Mouse (Mus musculus) megakaryocyte progenitor cell, adult 5-6 weeks (primary cell): Measurements from ENCODE around the gene Gmcl1. TPM values are rescaled to one million over a fixed set of nuclear protein-coding genes. Genes with fewer than 3 reads are reported as not detected.

ENCODE experiments used
- ATAC-seq: replicated peaks from 2 replicates; pipeline ENCODE4 v1.8.0; 2016; ENCODE audit warnings: mild to moderate bottlenecking, moderate TSS enrichment, inconsistent platforms; ENCODE audit not compliant: poor library complexity
- total RNA-seq, 2 experiments: library from RNA; stranded (forward) in 1 of 2; stranded (reverse) in 1 of 2; fragments of 157-497, 149-512 nt in 1 of 2; fragments of 200-1000 nt in 1 of 2; gene quantifications; 2 replicates each; pipeline versions ENCODE4 v1.2.3 to v1.2.4; 2015 to 2017

Gene Gmcl1
- total RNA-seq, 2 experiments from 2014 or later = 26.1 to 28.2 TPM

DNA sequence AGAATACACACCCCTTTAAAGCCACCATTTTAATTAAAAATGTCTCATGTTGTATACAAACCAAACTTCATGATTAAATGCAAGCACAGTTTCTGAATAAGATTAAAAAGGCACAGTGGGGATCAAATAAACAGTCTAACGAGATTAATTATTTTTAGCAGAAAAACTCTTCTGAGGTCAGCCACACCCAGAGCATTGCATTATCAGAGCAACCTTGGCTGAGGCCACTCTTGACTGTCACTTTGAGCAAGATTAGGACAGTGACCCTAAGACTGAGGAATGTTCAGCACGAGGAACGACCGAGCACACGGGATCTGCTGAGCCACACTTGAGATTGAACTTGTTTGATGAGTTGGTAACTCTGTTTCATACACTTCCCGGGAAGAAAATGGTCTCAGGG is 3.6 kb upstream of the Gmcl1 start:
- ATAC-seq = no peak

DNA sequence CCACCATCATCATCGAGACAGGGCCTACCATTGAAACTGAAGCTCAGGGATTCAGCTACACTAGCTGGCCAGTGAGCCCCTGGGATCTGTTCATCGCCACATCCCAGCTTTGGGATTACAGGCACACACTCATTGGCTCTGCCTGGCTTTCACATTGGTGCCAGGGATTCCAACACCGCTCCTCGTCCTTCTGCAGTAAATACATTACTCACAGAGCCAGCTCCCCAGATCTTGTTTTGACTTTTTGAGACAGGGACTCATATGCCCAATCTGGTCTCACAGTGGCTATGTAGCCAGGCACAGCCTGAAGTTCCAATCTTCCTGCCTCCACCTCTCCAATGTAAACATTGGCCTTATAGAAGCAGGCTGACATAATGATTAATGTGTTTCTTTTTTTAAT is 3.1 kb upstream of the Gmcl1 start:
- ATAC-seq = no peak

DNA sequence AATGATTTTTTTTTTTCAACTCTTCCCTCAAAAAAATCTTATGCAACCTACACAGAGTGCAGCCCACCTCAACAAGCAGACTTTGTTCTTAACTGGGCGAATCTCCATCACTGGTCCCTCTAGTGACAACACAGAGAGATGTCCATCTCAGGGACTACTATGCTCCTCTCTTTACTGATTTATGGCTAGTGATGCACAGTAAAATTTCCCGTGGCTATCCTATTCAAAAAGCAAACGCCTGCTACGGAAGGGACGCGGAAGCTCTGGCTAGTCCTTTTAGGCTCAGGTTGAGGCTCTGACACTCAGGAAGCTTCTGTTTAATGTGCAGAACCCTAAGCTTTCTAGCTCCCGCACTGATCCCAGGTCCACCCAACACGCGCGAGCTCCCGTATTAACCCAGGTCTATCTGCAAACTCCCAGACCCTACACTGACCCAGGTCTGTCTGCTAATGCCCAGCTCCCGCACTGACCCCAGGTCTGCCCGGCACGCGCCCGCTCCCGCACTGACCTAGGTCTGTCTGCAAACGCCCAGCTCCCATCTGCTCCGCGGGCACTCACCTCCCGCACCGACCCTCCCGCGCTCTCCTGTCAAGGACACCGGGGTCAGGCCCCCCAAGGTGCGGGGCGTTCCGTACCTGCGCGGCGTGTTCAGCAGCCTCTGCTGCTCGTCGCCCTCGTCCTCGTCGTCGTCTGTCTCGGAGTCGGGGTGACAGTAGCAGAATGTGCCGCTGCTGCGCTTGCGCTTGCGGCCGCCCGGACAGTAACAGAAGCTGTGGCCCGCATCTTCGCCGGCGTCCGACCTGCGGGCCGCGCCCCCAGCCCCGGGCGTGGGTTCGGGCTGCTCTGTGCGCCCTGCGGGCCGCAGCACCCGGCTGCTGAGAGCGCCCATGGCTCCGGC is 658 bp downstream of the Gmcl1 start:
- ATAC-seq = peak; percentile 17

DNA sequence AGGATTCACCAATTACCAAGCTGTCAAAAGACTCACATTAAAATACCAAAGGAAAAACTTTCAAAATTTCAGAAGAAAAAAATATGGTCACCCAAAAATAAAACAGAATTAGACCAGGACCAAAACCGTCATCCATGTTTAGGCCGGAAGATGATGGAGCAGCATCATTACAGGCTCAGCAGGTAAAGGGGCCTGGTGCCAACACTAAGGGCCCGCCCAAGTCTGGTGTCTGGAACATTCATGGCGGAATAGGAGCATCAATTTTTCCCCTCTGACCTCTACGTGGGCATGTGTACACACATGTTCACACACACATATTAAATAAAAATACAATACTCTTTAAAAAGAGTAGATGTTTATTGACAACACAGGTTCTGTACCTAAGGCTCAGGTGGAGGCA is 4.5 kb downstream of the Gmcl1 start:
- ATAC-seq = no peak

DNA sequence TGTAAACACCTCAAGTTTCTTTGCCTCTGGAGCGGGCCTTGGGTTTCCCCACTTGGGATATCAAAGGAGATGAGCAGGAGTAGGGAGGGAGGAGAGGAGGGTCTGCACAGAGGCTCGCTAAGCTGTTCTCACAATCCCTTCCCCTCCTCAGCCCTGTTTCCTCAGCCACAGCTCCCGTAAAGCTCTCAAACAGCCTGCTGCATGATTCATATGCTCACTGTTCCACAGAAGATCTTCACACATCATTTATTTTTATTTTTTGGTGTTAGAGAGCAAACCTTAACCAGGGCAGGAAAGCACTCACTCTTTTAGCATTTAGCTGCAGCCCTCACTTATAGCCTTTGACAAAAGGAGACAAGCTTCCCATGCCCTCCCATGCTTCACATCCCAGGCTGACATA is 11.2 kb downstream of the Gmcl1 start:
- no peak for ATAC-seq

DNA sequence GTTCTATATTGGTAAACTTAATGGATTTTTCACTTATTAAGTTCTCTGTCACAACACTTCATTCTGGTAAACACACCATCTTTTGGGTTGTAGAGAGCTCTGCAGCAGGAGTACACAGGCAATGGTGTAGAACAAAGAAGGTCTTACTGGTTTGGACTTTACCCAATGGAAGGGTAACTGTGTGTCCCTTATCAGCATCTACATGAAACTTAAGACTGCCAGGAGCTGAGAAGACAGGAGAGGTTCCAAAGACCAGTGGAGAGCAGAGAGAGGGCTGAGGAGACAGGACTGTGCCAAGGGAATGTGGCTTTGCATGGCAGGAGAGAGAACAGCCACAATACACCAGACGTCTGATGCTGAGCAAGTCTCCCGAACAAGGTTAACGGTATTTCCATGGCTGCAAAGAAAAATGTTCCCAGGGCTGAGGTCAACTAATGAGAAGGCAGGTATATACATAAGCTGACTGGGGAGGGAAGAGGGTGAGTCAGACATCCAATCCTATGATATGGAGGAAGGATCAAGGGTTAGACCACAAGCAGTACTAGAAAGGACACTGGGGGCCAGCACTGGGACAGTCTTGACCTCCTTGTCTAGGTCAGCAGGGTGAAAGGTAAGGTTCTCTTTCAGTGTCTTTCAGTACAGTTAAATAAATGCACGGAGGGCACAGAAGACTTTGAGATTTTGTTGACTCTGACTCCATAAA is 25.0 kb downstream of the Gmcl1 start:
- no peak for ATAC-seq

DNA sequence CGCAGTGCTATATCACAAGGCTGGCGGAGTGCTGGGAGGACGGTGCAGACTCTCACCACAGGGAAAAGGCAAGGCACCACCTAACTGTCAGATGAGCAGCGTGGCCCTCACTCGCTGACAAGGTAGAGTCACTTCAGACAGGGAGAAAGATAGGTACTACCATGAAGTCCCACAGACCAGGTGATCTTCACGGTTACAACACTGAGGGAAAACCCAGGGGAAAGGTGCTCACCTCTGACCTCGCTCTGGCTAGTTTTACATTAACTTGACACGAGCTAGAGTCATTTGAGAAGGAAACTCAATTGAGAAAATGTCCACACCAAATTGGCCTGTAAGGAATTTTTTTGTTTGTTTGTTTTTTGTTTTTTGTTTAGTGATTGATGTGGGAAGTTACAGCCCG is 30.6 kb downstream of the Gmcl1 start:
- ATAC-seq = no peak

DNA sequence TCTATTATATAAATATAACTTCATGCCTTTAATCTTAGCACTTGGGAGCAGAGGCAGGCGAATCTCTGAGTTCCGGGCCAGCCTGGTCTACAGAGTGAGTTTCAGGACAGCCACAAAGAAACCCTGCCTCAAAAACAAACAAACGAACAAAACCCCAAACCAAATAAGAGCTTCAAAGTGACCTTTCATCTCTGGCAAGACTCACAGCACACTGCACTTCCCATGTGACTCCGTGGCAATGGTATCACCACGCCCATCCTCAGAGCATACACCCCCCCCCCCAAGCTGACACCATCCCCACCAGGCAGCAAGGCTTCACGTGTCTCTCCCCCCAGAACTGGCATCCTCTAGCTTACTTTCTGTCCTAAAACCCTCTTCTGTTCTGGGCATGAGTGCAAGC is 35.3 kb downstream of the Gmcl1 start:
- ATAC-seq = no peak

DNA sequence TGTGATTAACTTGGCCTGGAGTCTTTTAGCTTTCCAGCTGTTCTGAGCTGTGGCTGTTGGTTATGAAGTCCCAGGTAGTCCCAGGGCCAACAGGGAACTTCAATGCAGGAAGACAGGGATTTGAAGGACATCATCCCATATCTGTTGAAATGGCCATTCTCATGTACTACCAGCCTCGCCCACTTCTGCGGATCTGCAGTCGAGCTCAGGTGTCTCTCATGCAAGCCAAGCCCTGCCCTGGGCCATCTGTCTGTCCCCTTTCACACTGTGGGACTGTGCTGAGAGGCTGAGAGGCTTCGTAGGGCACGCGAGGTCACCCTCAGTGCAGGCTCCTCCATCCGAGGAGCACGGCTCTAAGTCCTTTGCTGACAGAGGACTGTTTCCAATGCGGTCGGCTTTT is 37.0 kb downstream of the Gmcl1 start:
- ATAC-seq = no peak

DNA sequence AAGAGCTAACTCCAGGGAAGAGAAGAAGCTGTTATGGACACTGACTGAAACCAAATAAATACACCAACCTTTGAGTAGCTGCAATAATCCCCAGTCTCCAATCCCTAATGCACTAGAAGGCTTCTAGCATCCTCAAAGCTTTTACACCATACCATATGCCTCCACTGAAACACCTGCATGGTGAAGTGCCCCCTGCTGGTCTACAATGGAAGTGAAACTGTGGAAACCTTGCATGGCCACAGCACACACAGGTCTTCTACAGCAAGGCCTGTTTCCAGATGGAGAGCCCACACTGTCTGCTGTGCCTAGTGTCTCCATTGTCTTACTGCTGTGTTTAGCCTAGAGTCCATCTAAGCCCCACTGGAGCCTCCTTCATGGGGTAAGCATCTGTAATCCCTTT is 38.7 kb downstream of the Gmcl1 start:
- peak; percentile 90 for ATAC-seq

DNA sequence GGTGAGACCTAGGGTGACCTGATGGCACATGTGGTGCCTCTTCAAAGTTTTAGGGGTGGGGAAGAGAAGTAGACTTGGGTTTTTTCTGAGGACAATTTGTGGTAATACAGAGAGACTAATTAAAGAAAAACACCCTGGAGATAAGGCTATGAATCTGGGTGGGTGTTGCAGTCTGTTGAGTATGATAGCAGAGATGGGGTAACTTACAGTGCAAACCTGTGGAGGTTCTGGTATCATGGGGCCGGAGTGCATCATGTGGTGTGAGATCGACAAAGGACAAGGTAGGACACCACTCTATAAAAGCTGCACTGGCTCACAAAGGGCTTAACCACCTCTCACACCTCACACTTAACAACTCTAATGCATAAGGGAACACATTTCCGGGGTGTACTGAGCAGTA is 43.5 kb downstream of the Gmcl1 start:
- peak; percentile 67 for ATAC-seq

DNA sequence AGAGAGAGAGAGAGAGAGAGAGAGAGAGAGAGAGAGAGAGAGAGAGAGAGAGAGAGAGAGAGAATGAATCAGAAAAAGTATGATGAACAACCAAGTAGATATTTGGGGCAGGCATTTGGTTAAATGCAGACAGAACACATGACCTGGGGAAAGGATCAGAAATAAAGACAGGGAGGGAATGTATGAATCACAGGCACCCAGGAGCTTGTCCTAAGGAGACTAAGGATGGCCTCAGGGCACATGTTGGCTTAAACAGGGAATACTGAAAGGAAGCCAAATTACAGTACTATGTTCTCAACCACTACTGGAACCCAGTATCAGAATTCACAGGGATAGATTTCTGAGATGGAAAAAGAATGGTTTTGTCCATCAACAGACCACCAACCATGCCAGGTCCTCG is 46.2 kb downstream of the Gmcl1 start:
- no peak for ATAC-seq

DNA sequence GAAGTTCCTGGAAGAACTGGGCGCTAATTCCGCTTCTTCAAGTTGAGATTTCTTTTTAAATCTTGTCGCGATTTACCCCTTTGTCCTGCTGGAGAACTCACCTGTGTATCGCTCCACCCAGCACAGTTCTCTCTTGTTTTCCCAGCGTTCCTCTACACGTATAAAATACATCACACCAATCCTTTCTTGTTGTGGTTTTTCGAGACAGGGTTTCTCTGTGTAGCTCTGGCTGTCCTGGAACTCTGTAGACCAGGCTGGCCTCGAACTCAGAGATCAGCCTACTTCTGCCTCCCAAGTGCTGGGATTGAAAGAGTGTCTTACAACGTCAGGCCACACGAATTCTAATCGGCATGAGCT is 48.5 kb downstream of the Gmcl1 start:
- ATAC-seq = no peak

DNA sequence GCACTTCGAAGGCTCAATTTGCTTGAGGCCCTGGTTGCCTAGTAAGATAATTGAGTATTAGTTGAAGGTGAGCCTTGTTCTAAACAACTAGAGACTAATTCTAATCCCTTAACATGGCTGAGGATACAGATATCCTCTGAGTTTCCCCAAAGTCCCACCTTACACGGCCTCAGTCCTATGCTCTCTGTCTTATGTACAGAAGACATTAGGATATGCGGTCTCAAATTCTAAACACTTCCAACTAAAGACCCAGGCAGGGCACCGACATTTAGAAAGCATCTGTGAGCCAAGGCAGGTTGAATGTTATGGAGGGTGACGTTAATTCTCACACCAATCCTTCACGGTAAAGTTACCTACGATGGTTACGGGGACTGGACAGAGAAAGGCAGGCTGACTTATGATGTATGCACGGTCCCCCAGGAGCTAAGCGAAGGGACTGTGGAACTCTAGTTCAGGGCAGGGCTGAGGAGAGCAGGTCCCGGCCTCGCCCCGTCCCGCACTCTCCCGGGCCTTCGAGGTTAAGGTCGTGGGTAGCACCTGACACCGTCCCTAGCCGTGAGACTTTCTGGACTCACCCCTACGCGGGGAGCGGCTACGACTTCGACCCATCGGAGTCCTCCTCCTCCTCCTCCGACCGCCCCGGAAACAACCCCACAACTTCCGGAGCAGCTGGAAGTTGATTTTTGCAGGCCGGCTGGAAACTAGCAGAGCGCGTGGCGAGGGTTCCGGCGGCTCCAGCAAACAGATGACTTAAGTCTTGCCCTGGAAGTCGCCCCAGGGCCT is 49.1 kb downstream of the Gmcl1 start, which contains the start of gene Snrnp27:
TSS of gene Snrnp27 (minus strand) at position 651 of the 783 bp plus-strand sequence.
- peak; percentile 99 for ATAC-seq

DNA sequence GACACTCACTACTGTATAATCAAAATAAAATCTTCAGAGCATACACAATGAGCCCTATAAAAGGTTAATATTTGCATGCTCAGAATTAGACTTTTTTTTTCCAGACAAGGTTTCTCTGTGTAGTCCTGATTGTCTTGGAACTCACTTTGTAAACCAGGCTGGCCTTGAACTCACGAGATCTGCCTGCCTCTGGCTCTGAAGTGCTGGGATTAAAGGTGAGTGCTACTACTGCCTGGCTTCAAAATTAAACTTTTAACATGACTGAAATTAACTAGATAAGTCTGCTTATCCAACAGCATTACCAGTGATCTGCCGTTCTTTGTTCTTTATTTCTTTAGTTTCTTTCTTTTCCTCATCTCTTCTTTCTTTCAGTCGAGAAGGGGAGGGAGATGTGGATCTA is 51.9 kb downstream of the Gmcl1 start:
- no peak for ATAC-seq

DNA sequence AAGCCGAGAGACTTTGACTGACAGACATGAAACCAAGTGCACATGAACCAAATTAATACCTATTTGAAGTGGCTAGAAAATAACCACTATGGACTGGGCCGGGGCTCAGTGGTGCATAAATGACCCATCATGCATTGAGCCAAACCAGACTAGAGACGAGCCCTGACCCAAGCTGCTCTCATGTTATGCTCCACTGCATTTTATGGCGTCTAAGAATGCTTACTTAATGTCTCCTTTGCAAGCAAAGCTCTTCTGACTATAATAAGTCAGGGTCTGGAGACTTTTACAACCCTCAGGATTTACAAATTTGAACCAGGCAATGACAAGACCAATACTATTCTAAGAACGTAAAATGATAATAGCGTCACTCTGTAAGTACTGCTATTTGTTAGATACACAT is 54.8 kb downstream of the Gmcl1 start:
- no peak for ATAC-seq

DNA sequence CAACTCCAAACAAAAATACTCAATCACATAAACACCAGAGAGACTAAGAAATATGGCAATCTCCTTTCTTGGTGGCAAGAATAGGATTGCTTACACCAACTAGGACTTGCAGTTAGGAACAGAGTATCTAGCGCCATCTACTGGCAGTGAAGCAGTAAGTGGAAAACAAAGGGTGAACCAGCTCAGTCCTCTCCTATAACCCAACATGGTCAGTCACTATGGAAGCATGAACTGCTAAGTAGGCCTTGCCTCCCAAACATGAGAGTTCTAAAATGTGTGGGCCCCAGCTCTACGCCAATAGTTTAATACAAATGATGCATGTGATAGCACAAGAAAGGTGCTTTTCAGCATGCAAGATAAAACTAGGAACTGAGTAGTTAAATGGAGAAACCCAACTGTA is 62.3 kb downstream of the Gmcl1 start:
- ATAC-seq = peak; percentile 43

DNA sequence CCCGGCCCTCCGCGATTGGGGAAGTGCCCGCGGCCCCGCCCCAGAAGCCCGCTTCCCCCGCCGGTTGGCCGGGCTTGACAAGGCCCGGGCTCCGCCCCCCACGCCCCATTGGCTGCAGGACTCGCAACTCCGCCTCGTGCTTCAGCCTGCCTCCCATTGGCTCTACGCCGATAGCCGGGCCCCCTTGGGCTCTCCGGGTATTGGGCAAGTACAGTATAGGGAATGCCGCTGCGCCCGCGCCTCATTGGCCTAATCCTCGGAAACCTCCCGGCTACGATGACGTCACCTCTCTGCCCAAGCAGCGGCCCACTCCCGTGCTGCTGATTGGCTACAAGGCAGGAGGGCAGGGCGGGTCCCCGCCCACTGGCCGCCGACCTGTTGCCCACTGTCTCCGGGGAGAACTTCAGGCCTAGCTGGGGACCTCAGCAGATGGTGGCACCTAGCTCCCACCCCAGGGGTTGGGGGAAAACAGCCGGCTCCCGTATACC is 63.9 kb downstream of the Gmcl1 start:
- ATAC-seq = peak; percentile 87

DNA sequence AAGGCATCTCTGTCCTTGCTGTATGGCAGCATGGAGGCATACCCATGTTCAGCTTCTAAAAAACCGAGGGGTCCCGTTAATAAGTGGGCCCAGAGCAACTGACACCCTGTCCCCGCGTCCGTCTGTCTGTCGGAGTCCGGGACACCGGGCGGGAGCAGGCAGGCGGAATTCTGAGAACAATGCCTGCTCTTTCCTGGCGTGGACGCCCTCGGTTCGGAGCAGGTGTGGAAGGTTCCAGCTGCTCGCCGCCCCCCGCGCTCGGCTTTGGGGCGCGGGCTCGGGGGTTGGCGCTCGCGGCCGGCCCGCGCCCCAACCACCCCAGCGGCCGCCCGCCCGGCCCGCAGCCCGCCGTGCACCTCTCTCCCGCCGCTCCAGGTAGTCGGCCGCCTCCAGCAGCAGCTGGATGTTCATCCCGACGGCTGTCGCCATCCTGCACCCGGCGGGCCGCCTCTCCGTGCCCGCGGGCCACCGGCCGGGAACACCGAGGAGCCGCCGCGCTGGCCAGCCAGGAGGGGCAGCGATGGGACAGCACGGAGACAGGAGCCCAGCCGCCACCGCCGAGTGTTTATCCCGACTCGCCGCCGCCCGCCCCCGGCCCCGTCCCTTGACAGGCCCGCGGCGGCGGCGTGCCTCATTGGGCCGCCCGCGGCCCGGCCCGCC is 64.5 kb downstream of the Gmcl1 start, which contains the start of gene Mxd1:
TSS of gene Mxd1 (minus strand) at position 582 of the 660 bp plus-strand sequence.
- no peak for ATAC-seq

DNA sequence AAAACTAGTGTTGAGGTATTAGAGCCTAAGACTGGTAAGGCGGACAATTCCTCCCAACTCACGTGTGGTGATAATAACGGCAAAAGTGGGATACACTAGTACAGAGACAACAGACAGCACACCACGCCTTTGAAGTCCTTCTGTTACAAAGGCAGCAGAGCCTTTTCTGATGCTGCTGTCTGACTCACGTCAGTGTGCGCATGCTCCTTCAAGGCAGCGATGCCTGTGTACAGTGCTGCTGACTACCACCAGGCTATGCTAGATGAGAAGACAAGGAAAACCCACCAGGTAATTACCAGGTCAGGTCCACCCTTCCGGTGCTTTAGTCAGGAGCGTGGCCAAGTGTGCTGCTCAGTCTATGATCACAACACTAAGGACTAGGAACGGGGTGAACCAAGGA is 66.1 kb downstream of the Gmcl1 start:
- no peak for ATAC-seq
